Mouse (Mus musculus) erythroid progenitor cell, adult 5-6 weeks (primary cell): ENCODE measurements around the gene Gabrg2. TPM values are rescaled to one million over a fixed set of nuclear protein-coding genes. Genes with fewer than 3 reads are reported as not detected.

ENCODE experiments used
- ATAC-seq: replicated peaks from 2 replicates; pipeline ENCODE4 v1.8.0; 2016; ENCODE audit warnings: moderate number of reproducible peaks, mild to moderate bottlenecking, moderate TSS enrichment, inconsistent platforms; ENCODE audit not compliant: poor library complexity, low FRiP score, severe bottlenecking
- total RNA-seq, 2 experiments: library from RNA; stranded (forward) in 1 of 2; stranded (reverse) in 1 of 2; fragments of 150-400 nt in 1 of 2; fragments of 186-747, 209-891 nt in 1 of 2; gene quantifications; 2 replicates each; pipeline versions ENCODE4 v1.2.3 to v1.2.4; 2015 to 2017; ENCODE audit warnings: low replicate concordance in 2 of 2

Gabrg2 gene
- total RNA-seq (2015; ENCODE audit: low replicate concordance) = not detected in 2 replicates
- not detected in 2 replicates for total RNA-seq (2017; ENCODE audit: low replicate concordance)

- no peak for ATAC-seq
These were observed at the start of gene Gabrg2 for GRCm38 (mm10) chr11:42000190-42001098. TSS of gene Gabrg2 (minus strand) at chr11:42000857.

DNA sequence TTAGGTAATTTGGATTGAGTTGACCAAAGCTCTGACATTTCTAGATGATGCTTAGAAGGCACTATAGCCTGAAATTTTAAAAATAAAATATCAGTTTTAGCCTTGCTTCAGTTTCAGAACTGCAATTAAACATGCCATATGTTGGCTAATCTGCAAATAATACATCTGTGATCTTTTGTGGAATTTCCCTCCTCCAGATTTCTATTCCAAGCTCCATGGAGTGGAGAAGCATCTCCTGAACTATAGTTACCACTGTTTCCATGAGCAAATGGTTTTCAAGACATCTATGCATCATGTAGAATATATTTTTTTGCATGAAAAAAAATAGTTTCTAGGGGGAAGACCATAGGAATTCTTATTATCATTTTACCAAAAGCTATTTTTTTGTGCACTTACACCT is 47.5 kb upstream of the Gabrg2 start:
- no peak for ATAC-seq

DNA sequence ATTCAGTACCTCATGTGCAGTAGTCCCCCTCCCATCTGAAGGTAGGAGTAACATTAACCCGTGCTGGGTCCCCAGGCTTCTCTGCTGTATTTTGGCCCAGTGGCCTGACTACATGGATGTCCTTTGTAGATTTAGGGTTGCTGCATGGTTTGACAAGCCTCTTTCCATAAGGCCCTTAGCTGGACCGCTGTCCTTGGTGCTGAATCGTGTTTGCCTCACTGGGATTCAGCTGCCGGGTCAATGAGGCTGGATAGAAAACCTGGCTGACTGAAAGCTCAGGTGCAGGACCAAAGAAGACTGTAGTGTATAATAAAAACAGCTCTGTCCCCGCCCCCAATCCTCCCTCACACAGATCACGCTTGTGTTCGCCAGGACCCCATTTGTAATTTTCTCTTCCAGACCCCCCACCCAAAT is 1.2 kb downstream of the Gabrg2 start:
- no peak for ATAC-seq

- no peak for ATAC-seq
These were observed 20.5 kb downstream of the Gabrg2 start for GRCm38 (mm10) chr11:41980152-41980551.

DNA sequence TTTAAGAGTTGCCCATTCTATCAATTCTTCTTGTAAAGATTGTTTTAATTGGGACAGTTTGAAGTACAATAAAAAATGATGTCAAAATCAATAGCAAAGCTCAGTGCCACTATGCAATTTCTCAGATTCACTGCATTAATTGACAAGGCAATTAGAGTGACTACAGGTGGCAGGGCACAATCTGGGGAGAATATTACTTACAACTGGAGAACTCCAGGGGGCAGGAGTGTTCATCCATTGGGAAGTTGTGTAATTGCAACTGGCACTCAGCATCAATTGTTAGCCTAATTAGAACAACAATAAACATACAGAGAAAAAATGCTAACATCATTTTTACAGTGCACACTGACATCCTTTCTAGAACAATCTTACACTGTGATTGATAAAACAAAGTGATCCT is 32.1 kb downstream of the Gabrg2 start:
- ATAC-seq = no peak

- ATAC-seq = no peak
These were observed 38.0 kb downstream of the Gabrg2 start for GRCm38 (mm10) chr11:41962706-41963105.

DNA sequence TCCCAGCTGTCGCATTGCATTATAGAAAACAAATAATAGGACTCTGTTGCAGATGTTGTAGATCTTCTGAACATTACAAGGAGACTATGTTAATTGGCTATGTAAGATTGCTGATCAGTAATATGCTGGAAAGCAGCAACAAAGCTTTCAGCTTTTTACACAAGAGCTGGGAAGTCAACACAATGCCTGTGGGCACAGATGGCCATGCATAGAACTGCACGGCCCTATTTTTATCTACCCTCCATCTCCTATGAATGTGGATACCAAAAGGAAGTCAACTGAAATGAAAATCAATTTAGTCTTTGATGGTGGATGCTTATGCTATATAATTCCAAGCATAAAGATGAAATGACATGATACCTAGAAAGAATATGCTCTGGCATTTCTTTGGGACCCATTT is 47.1 kb downstream of the Gabrg2 start:
- no peak for ATAC-seq

GRCm38 (mm10) chr11:41951898-41952297 is 48.8 kb downstream of the Gabrg2 start:
- ATAC-seq = no peak

- no peak for ATAC-seq
These were observed 55.2 kb downstream of the Gabrg2 start for GRCm38 (mm10) chr11:41945471-41945870.

GRCm38 (mm10) chr11:41937979-41938378 is 62.7 kb downstream of the Gabrg2 start:
- ATAC-seq = no peak

- no peak for ATAC-seq
These were observed 81.8 kb downstream of the Gabrg2 start for GRCm38 (mm10) chr11:41918864-41919263.

GRCm38 (mm10) chr11:41914066-41914465 is 86.6 kb downstream of the Gabrg2 start:
- no peak for ATAC-seq

DNA sequence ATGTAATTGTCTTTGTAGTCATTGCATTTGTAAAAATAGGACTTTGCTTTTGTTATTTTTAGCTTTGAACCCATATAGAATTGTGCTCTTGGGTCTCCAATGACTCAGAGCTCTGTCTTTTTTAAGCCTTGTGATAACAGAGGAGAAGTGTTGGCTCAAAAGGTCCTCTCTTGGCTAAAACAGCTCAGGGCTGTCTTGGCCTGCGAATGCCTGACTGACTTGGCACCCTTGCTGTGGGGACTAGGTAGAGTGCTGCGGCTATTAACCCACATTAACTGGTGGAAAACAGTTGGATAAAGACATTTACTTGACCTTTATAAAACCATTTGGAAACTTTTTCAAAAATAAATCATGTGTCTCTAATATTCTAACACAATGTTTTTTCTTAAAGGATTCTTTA is 97.0 kb downstream of the Gabrg2 start:
- no peak for ATAC-seq

Other genes starting within 250 kb of the Gabrg2 start
- gene Gabra1, start 182.1 kb upstream of the Gabrg2 start, total RNA-seq (2015; ENCODE audit: low replicate concordance) = not detected in 2 replicates
- gene Gabra1, start 182.1 kb upstream of the Gabrg2 start, total RNA-seq (2017; ENCODE audit: low replicate concordance) = not detected in 2 replicates